Mouse (Mus musculus) left cerebral cortex, postnatal 25 days (tissue): ENCODE data around the gene Ugcg. TPM values are rescaled to one million over a fixed set of nuclear protein-coding genes. Genes with fewer than 3 reads are reported as not detected.
A peak's percentile ranks its signal among the peaks of the same experiment; 100 is the strongest.

Source experiments
- DNase-seq, 2 experiments: peaks; one replicate each; pipeline ENCODE4 v3.0.0; 2022; ENCODE audit warnings: low spot score in 2 of 2, mixed read lengths in 1 of 2
- intact Hi-C: fragments of 180-260 bp; cut with DNase I; formaldehyde crosslinking; loops from one replicate; pipeline ENCODE4 v1.15.1; 2025
- total RNA-seq, 2 experiments: library from RNA; stranded (reverse); gene quantifications; 2 replicates each; pipeline ENCODE4 v1.2.3; 2021

Ugcg gene
- total RNA-seq: 10 to 100 TPM; 90.6 to 90.9 TPM

DNA sequence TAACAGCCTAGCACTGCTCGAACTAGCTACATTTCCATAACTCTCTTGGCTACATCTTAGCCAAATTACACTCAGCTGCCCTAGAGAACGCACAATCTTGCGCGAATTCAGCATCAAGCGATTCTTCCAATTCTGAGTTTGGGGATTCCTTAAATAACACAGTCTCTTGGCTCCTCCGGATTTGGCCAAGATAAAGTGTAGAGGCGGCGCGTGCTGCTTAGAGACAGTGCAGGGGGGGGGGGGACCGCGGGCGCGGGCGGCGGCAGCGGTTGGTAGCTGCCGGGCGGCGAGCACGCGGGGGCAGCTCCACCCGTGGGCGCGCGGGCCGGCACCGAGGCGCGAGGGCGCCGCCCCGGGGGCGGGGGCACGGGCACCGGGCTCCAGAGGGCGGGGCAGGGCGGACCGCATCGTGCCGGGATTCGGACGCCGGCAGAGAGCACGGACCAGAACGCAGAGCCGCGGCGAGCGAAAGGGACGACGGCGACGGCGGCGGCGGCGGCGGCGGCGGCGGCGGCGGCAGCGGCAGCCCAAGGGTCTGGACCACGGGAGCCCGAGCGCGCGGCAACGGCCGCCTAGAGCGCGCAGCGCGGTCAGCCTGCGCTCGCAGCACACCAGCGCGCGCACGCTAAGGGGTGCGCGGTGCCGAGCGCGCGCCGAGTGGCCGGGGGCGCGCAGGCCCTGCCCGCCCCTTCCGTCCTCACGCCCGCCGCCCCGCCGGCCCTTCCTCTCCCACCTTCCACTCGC is at the start of gene Ugcg:
Ugcg (plus strand) TSS at position 456 of the 744 bp plus-strand sequence.
- intact Hi-C loops: loop anchor here (2.0 to 5.0 kb wide), 2 partner anchors 148 to 360 kb away; partner anchors contain the start of gene Ptbp3

DNA sequence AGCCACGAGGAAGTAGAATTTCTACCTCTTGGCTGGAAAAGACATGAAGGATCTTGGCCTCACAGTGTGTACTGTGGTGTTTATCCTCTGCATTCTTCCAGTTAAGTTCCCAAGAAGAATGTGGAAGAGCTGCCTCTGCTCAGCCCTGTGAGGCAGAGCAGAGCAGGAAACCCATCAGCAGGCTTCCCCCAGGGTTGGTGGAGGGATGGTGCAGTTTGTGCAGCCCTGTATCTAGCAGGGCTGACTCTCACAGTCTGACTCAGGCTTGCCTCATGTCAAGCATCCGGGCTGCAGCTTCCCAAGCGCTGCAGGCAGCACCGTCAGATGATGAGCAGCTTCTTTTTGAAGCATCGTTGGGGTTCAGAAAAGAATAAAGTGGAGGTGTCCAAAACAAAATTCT is 40.0 kb upstream of the Ugcg start:
- DNase-seq: peak in 1 of 2 experiments; percentile 1
- intact Hi-C loops: no loop called here

More for the DNA sequence above, at the start of gene Ugcg:
- peak; percentile 78 to 90 for DNase-seq

DNA sequence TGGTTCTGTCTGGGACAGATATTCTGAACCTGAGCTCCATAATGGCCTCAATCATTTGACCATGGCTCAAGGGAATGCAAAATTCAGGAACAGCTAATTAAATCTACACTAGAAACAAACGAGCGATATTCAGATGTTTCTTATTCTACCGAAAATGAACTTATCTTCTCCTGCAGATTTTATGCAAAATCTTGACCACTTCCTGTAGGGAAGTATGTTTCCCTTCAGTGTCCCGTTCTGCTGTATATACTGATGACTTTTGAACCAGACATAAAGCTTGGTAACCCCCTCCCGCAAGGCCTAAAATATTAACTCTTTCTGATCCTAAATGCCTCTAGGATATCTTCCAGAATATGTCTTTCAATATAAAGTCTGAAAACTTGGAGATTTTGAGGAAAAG is 38.1 kb upstream of the Ugcg start:
- intact Hi-C loops: no loop called here
- no peak for DNase-seq

DNA sequence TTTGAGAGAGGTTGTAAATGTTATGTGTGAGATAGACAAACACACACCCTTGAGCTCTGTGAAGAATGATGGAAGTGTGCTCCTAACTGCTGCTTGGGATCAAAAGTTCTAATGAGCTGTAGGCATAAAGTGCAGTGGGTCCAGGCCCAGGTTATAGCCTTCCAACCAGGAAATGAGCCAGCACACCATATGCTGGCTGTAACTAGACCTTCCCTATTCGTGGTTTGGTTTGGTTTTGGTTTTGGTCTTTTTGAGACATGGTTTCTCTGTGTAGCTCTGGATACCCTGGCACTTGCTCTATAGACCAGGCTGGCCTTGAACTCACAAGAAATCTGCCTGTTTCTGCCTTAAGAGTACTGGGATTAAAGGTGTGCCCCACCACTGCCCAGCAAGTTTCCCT is 37.1 kb upstream of the Ugcg start:
- no peak for DNase-seq
- intact Hi-C loops: no loop called here

DNA sequence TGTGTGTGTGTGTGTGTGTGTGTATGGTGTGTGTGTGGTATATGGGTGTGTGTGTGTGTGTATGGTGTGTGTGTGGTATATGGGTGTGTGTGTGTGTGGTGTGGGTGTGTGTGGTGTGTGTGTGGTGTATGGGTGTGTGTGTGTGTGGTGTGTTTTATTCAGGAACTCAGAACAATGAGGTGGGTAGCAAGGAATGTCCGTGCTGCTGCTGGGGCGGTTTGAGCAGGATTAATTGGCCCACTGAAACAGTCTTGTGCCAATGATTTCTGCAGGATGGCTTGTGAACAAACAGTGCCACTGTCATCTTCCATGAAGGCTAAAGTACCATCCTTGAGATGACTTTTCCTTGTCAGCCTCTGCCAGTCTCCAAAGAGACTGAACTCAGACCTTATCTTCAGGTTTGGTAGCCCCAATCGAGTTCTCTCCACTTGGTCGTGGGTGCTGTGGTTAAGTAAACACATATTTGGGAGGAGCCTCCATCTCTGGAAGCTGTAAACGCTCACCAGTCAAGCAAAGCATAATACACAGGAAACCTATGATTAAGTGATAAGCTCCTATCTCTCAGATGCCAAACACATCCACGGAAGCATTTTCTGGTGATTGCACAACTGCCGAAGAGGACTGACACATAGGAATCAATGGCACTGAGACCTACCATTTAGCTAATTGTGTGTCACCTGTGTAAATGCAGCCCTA is 32.0 kb upstream of the Ugcg start:
- DNase-seq: no peak
- intact Hi-C loops: no loop called here

DNA sequence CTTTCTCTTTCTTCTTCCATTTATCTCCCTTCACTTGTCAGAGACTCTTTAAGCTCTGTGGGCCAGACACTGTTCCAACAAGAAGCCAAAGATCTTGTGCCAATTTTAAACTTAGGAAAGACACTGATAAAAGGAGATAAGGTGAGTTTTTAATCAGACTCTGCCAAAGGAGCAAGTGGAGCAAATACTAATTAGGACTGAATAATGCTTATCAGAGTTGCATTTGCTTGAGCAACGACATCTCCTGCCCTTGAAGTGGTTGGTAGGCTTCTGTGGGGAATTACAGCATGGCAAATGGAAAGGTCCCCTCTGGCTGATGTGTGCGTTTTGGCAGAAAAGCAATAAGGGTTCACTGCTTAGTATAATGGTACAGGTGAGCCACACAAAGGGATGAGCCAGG is 31.4 kb upstream of the Ugcg start:
- intact Hi-C loops: no loop called here
- DNase-seq: no peak

DNA sequence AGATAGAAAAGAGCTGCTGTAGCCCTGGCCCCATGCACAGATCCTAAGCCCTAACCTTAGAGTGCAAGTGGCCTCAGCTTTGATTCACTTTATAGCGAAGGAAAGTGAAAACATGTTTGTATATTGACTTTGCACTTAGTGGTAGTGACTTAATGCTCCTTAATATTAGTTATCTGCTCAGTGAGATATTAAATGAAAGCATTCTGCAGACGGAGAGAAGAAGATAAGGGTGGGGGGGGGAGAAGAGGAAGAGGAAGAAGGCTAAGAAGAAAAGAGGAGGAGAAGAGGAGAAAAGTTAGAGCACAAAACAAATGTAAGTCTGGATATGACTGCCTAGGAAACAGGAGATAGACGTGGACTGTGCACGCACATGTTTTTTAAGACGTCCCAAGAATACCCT is 28.8 kb upstream of the Ugcg start:
- no peak for DNase-seq
- intact Hi-C loops: no loop called here

DNA sequence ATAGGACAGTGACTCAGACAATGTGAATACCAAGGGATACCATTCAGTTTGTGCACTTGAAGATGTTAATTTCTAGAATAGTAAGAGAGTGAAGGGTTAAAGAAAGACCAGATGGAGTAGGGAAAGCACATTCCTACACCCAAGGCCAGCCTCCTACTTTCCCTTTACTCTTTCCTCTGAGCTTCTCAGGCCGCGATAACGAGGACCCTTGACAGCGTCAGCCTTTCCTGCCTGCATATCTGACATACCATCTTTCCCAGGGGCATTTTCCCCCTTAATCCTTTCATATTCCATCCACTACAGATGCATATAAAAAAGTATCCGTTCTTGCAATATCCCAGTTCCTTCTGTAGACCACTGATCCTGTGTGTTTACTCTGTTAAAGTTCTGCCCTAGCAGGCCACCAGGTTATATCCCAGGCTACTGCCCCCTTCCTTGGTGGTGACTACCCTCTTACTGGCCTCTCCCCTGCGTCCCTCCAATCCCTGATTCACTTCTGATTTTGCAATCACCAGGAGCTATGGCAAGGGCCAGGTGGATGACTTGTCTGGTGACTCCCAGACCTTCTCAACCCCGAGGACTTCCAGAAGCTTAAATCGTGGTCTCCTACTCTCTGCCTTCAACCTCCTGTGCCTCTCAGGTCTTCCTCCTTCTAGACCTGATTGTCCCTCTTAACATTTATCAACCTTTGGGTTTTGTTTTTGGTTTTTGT is 27.9 kb upstream of the Ugcg start:
- DNase-seq: no peak
- intact Hi-C loops: no loop called here

DNA sequence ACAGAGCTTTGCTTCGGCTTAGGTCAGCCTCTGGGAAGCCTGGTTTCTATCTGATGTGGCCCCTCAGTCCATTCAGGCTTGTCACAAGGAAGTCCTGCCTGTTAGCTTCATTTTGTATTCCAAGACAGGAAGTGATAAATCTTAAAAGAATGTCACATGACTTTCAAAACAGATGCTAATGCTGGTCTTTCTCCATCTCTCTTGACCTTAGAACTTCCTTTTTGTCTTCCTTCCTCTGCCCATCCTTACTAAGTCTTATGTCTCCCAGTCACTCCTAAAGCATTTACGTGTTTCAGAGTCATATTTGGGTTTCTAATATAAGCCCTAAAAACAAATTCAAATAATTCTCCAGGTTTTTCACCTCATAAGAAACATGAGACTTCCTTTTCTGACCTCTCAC is 25.0 kb upstream of the Ugcg start:
- no peak for DNase-seq
- intact Hi-C loops: no loop called here

DNA sequence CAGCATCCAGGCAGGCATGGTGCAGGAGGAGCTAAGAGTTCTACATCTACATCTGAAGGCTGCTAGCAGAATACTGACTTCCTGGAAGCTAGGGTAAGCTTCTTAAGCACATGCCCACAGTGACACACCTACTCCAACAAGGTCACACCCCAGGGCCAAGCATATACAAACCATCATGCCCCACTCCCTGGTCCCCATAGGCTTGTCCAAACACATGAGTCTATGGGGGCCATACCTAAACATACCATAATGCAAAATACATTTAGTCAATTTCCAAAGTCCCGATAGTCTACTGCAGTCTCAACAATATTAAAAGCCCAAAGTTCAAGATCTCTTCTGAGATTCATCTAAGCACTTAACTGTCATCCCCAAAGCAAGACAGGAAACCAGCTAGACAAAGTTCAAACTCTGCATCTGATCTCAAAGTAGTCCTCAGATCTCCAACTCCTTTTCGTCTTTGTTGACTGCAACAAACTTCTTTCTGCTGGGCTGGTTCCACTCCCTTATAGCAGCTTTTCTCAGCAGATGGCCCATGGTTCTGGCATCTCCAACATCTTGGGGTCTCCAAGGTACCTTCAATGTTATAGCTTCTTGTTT is 21.7 kb upstream of the Ugcg start:
- DNase-seq: no peak

DNA sequence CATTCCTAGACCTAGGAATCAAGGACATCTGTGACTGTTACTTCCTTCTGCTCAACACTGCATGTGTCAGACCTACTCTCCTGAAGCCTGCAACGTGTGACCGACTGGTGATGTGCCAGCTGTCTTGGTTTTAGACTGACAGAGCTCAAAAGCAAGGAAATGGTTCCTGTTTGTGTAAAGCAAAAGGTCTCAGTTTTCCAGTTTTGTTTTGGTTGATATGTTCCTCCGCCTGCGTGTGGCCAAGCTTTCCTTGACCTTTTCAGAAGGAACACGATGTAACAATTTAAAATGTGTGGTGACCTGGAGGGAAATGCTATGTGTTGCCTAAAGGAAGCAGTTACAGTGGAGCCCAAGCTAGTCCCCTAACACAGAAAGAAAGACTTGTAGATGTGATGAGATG is 19.1 kb upstream of the Ugcg start:
- no peak for DNase-seq
- intact Hi-C loops: no loop called here

More for the DNA sequence above, 21.7 kb upstream of the Ugcg start:
- intact Hi-C loops: no loop called here

DNA sequence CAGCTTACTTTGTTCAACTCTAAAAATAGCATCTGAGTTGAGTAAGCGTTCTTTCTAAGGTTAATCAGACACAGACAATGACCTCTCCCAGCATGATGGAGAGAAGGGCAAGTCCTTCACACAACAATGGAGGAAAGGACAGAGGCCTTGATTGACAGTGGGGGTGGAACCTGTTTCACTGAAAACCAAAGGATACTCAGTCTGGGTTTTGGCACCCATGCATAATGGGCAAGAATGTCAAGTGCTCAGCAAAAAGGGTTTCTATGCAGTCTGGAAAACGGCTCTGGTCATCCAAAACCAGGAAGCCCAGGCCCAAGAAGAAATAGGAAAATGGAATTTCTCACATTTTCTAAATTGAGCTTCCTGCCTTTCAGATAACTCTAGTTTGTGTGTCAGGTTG is 16.4 kb upstream of the Ugcg start:
- DNase-seq: no peak
- intact Hi-C loops: no loop called here

DNA sequence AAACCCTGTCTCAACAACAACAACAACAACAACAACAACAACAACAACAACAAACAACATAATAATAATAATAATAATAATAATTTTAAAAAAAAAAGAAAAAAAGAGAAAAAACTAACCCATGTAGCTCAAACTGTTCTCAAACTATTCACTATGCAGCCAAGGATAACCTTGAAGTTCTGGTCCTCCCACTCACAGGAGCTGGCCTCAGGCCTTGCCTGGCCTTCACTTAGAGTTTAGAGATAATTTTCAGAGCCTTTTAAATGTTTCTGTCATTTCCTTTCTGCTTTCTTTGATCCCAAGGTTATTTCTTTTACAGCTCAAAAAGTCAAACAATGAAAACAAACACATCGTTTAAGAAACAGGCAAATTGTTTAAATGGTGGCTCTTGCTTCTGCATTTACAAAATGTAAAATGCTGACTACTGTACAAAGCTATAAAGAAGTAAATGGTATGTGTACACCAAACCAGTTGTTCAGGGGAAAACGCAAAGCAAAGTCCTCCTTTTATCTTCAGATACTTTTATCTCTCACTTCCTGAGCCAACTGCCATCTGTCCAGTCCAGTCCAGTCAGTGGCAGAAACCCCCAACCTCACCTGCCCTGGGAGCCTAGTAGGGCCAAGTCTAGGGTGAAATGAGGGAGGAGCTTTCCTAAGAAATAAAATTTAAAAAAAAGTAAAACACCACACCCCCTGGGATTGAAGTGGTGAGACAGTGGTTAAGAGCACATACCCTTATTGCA is 15.7 kb upstream of the Ugcg start:
- intact Hi-C loops: no loop called here
- DNase-seq: no peak

DNA sequence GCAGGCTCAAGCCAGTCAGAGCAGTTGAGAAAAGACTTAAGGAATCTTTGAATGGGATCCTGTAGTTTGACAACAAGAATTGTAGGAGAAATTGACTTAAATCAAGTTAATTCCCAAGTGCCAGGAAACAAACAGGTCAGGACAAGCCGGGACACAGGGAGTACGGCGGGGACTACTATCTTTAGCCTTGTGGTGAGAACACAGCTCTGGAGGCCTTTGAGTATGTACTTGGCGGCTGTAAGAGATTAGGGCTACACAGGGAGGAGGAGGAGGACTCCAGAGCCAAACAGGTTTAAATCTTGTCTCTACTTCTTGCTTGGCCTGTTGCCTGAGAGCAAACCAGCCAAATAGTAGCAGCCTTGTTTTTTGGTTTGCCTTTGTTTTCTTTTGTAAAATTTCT is 14.1 kb upstream of the Ugcg start:
- intact Hi-C loops: no loop called here

DNA sequence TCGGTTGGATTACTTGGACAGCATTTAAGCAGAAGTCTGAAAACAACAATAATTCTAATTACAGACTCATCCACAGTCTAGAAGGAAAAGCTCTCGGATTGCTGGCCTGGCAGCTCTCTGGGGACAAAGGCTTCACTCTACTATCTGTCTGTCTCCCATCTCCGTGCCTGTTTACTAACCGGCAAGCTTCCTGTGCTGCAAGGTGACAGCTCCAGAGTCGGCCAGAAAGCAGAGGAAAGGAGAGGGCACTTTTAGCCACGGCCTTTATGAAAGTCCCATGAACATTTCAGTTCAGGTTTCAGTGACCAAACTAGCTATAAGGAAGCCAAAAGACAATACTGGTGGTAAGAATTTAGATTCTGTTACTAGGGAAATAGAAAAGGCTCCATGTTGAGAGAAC is 13.1 kb upstream of the Ugcg start:
- no peak for DNase-seq
- intact Hi-C loops: no loop called here

More for the DNA sequence above, 14.1 kb upstream of the Ugcg start:
- DNase-seq: no peak

DNA sequence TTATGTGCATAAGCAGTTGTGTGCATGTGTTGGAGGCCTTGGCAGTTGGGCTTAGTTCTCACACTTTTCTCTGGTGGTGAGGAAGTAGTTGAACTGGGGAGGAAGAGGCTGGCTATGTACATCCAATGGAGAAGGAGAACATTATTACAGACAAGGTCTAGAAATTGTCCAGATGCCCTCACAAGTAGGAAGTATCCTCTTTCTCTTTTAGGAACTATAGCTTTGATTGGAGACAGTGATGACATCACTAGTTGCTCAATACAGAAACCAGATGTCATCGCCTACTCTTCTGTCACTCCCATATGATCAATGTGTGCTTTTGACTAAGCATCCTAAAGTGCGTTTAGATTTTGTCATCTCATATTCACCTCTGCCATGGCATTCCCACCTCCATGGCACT is 11.5 kb upstream of the Ugcg start:
- no peak for DNase-seq
- intact Hi-C loops: no loop called here

DNA sequence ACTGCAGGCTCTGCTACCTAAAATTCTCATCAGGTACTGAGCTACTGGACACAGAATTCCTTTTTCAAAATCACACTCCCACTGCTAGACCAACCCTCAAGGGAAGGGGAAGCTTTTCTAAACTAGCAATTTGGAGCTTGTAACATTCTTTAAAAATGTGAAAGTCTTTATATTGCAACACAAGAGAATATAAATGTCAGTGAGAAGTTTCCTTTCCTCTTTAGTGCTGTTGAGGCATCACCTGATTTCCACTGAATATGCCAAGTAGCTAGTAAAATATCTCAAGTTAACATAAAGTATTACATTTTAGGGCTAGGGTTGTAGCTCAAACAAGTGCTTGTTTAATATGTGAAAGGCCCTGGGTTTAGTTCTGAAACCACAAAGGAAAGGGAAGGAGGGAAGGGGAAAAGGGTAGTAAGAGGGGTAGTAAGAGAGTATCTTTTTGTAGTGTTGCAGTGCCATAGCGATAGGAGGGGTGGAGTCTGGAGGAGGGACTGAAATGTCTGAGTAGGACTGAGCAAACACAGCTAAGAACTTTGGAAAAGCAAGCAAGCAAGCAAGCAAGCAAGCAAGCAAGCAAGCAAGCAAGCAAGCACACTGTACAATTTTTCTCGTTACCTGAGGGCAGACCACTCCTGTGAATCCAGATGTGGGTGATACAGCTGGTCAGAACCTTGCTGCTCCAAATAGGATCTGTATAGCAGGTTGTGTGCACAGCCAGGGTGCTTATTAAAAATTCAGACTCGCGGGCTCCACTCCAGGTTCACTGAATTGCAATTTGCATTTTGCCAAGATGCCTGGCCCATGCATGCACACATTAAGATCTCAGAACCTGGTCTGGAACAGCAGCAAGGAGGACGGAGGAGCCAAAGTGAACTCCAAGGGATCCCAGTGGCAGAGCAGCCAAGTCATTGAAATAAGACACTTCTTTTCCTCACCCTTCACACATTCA is 7.5 kb upstream of the Ugcg start:
- intact Hi-C loops: no loop called here
- no peak for DNase-seq

DNA sequence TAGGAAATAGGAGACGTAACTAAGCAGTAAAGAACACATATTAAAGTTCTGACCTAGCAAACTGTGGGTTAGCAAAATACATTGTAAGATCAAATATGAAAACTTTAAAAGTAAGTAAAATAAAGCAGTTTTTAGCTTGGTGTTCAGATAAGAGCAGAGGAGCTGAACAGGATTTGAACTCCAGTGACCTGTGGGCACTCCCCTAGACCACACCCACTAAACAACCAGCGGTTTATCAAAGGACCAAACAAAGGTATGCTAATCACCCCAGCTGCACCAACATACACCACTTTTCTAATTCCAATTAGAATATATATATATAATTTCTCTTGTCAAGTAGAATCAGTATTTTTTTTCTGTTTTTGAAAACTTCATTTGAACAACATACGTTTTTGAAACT is 3.4 kb upstream of the Ugcg start:
- intact Hi-C loops: loop anchor here (5.0 kb wide), 1 partner anchor 152 kb away; no protein-coding TSS in a partner anchor
- DNase-seq: no peak
